Mouse (Mus musculus) lung, embryonic 14.5 days (tissue): Measurements from ENCODE around the gene Lmntd2. TPM values are rescaled to one million over a fixed set of nuclear protein-coding genes. Genes with fewer than 3 reads are reported as not detected.

ENCODE experiments used
- ATAC-seq: fragments of 200-750 bp; cut with Nextera tagmentation; 2 replicates; pipeline ENCODE4 v1.8.0; 2017; ENCODE audit warnings: mild to moderate bottlenecking, moderate TSS enrichment, moderate library complexity; ENCODE audit not compliant: insufficient read depth
- DNase-seq: peaks from one replicate; pipeline ENCODE4 v3.0.0-alpha.2; 2015
- H3K27ac ChIP-seq: fragments of 300-500 bp; sonication (generic); 2 replicates; pipeline ENCODE4 v1.5.1; 2014; ENCODE audit warnings: low read depth, mild to moderate bottlenecking, moderate library complexity
- H3K27me3 ChIP-seq: fragments of 300-500 bp; sonication (generic); 2 replicates; pipeline ENCODE4 v1.6.1; 2014; ENCODE audit warnings: low read length, control low read depth; ENCODE audit not compliant: insufficient read depth
- H3K36me3 ChIP-seq: fragments of 300-500 bp; sonication (generic); 2 replicates; pipeline ENCODE4 v1.6.1; 2014; ENCODE audit warnings: control low read depth; ENCODE audit not compliant: insufficient read depth
- H3K4me1 ChIP-seq: fragments of 300-500 bp; sonication (generic); 2 replicates; pipeline ENCODE4 v1.6.1; 2014; ENCODE audit warnings: antibody characterized with exemption, control low read depth; ENCODE audit not compliant: insufficient read depth
- H3K4me2 ChIP-seq: fragments of 300-500 bp; sonication (generic); 2 replicates; pipeline ENCODE4 v1.6.1; 2014; ENCODE audit warnings: mild to moderate bottlenecking
- H3K4me3 ChIP-seq: fragments of 300-500 bp; sonication (generic); 2 replicates; pipeline ENCODE4 v1.5.1; 2014; ENCODE audit warnings: low read depth, low read length
- H3K9ac ChIP-seq: fragments of 300-500 bp; sonication (generic); 2 replicates; pipeline ENCODE4 v1.6.1; 2014
- H3K9me3 ChIP-seq: fragments of 300-500 bp; sonication (generic); 2 replicates; pipeline ENCODE4 v1.6.1; 2016; ENCODE audit warnings: low read depth, low read length, control low read depth
- CTCF ChIP-seq: IDR thresholded peaks from 2 replicates; pipeline ENCODE4 v1.5.1; 2016; ENCODE audit warnings: antibody characterized with exemption, low read depth
- WGBS: fragments of 180-500 bp; shearing (Covaris S2); extraction: QIAGEN DNeasy Blood & Tissue Kit; methylation state at CpG from one replicate; pipeline ENCODE4 v1.1.7; 2014; 5-methylcytosine and 5-hydroxymethylcytosine counted together
- polyA plus RNA-seq: library from polyadenylated mRNA; unstranded; fragments of >200 nt; fragmentation: Nextera tagmentation; extraction: Ambion mirVana; gene quantifications from 2 replicates; pipeline ENCODE4 v1.2.1, GENCODE M21; 2014

Gene Lmntd2
- polyA plus RNA-seq, 1 experiment from 2014 or later: 1.4 TPM

GRCm38 (mm10) chr7:141216894-141217293 lies 3.0 kb upstream of the Lmntd2 start:
- WGBS: 80% methylated on average over 11 of the region's 11 CpGs
- ATAC-seq (no peak), DNase-seq (no peak)
- Histone ChIP-seq H3K4me1 (peaks cover 6% of the 10 kb centered on the region), H3K4me3 (peak overlapping the region; percentile 64), H3K36me3 (peaks cover 18% of the 10 kb centered on the region; the same call in 1 of the 2 replicates), H3K27me3 (no peaks in the 10 kb centered on the region), H3K4me2 (peak overlapping the region; percentile 96), H3K9me3 (no peaks in the 10 kb centered on the region), H3K27ac (no peak overlapping the region), H3K9ac (peak overlapping the region; percentile 18; the same call in 1 of the 2 replicates)
- TF ChIP-seq CTCF: no peak

GRCm38 (mm10) chr7:141215880-141216733 lies 2.2 kb upstream of the Lmntd2 start:
- H3K4me3 ChIP-seq: peak overlapping the region; percentile 64
- ATAC-seq: peak; percentile 52
- no peaks in the 10 kb centered on the region for H3K9me3 ChIP-seq
- H3K27ac ChIP-seq: peak overlapping the region; percentile 90
- H3K27me3 ChIP-seq: no peaks in the 10 kb centered on the region
- peaks cover 6% of the 10 kb centered on the region for H3K4me1 ChIP-seq
- peak; percentile 70 for DNase-seq
- peak; percentile 2; the same call in 1 of the 2 replicates for TF ChIP-seq CTCF
- peak overlapping the region; percentile 96 for H3K4me2 ChIP-seq
- under 1% methylated on average over 40 of the region's 42 CpGs for WGBS
- peaks cover 18% of the 10 kb centered on the region; the same call in 1 of the 2 replicates for H3K36me3 ChIP-seq
- H3K9ac ChIP-seq: peak overlapping the region; percentile 64

GRCm38 (mm10) chr7:141215101-141215879 lies 1.4 kb upstream of the Lmntd2 start, which contains the start of gene Rassf7:
Gene Rassf7, plus strand, starts transcription at chr7:141215860.
- peak within 1 kb of the TSS; percentile 64 for H3K4me3 ChIP-seq
- no peak for TF ChIP-seq CTCF
- ATAC-seq (peak; percentile 94), DNase-seq (peak; percentile 97)
- under 1% methylated on average over 41 of the region's 41 CpGs for WGBS
- peaks cover 6% of the 10 kb centered on the region; the same call in 1 of the 2 replicates for H3K4me1 ChIP-seq
- H3K9ac ChIP-seq: peak within 1 kb of the TSS; percentile 64
- H3K27me3 ChIP-seq: no peaks in the 10 kb centered on the region
- H3K4me2 ChIP-seq: peak within 1 kb of the TSS; percentile 96
- peak within 1 kb of the TSS; percentile 92 for H3K27ac ChIP-seq
- H3K36me3 ChIP-seq: peaks cover 15% of the 10 kb centered on the region; the same call in 1 of the 2 replicates
- H3K9me3 ChIP-seq: no peaks in the 10 kb centered on the region

- H3K27me3 ChIP-seq: no peaks in the 10 kb centered on the region
- no peaks in the 10 kb centered on the region for H3K9me3 ChIP-seq
- 0 out of 2 replicates have a peak overlapping the region, but pooled peaks have one; percentile 64 for H3K4me3 ChIP-seq
- DNase-seq (no peak), ATAC-seq (no peak)
- no peak for TF ChIP-seq CTCF
- H3K36me3 ChIP-seq: peaks cover 13% of the 10 kb centered on the region; the same call in 1 of the 2 replicates
- H3K27ac ChIP-seq: peak overlapping the region; percentile 92
- no peak overlapping the region; the same call in 1 of the 2 replicates for H3K9ac ChIP-seq
- WGBS: 38% methylated on average over 3 of the region's 3 CpGs
- peaks cover 6% of the 10 kb centered on the region; the same call in 1 of the 2 replicates for H3K4me1 ChIP-seq
- H3K4me2 ChIP-seq: peak overlapping the region; percentile 96; the same call in 1 of the 2 replicates
These were observed 430 bp upstream of the Lmntd2 start for GRCm38 (mm10) chr7:141214310-141214709.

- no peaks in the 10 kb centered on the region for H3K27me3 ChIP-seq
- TF ChIP-seq CTCF: no peak
- WGBS: 83% methylated on average over 3 of the region's 3 CpGs
- ATAC-seq (no peak), DNase-seq (no peak)
- H3K4me2 ChIP-seq: no peak overlapping the region
- H3K36me3 ChIP-seq: peaks cover 9% of the 10 kb centered on the region; the same call in 1 of the 2 replicates
- H3K4me1 ChIP-seq: peaks cover 6% of the 10 kb centered on the region; the same call in 1 of the 2 replicates
- no peak overlapping the region for H3K4me3 ChIP-seq
- no peak overlapping the region for H3K9ac ChIP-seq
- no peak overlapping the region for H3K27ac ChIP-seq
- no peaks in the 10 kb centered on the region for H3K9me3 ChIP-seq
These were observed 747 bp downstream of the Lmntd2 start for GRCm38 (mm10) chr7:141213133-141213532.

GRCm38 (mm10) chr7:141210606-141211131 lies 3.2 kb downstream of the Lmntd2 start:
- no peak overlapping the region for H3K4me3 ChIP-seq
- ATAC-seq (no peak), DNase-seq (no peak)
- no peak overlapping the region for H3K4me2 ChIP-seq
- H3K36me3 ChIP-seq: no peaks in the 10 kb centered on the region
- no peak overlapping the region for H3K9ac ChIP-seq
- TF ChIP-seq CTCF: no peak
- no peaks in the 10 kb centered on the region for H3K27me3 ChIP-seq
- no peak overlapping the region for H3K27ac ChIP-seq
- WGBS: 81% methylated on average over 14 of the region's 14 CpGs
- H3K9me3 ChIP-seq: no peaks in the 10 kb centered on the region
- H3K4me1 ChIP-seq: peaks cover 6% of the 10 kb centered on the region; the same call in 1 of the 2 replicates
